Mouse (Mus musculus) forelimb bud, embryonic 11.5 days (tissue): ENCODE data around the gene Oasl2.

Source experiments
- DNase-seq: peaks from one replicate; pipeline ENCODE4 v3.0.0-alpha.2; 2012; ENCODE audit warnings: low read depth, low spot score

The Oasl2 gene

GRCm38 (mm10) chr5:114958069-114958468, 61.3 kb downstream of the Oasl2 start:
- DNase-seq: no peak
